Mouse (Mus musculus) left cerebral cortex, adult 8-10 months (tissue): ENCODE data around the gene 2610002M06Rik. TPM values are rescaled to one million over a fixed set of nuclear protein-coding genes. Genes with fewer than 3 reads are reported as not detected.

Experiments
- DNase-seq, 2 experiments: peaks; one replicate each; pipeline ENCODE4 v3.0.0; 2022; ENCODE audit warnings: low spot score in 2 of 2
- total RNA-seq, 4 experiments: library from RNA; stranded (reverse); gene quantifications; 2 replicates each; pipeline ENCODE4 v1.2.4; 2022

The 2610002M06Rik gene
- total RNA-seq, result 10 to 100 TPM; 28.4 to 36.5 (median 33.5) TPM

GRCm38 (mm10) chrX:107816218-107816554, at the start of gene 2610002M06Rik:
TSS of gene 2610002M06Rik (minus strand) at chrX:107816334.
- peak; percentile 49 to 68 for DNase-seq

GRCm38 (mm10) chrX:107858165-107858564, 42.0 kb upstream of the 2610002M06Rik start:
- no peak for DNase-seq

- DNase-seq, result no peak
These were observed 592 bp upstream of the 2610002M06Rik start for GRCm38 (mm10) chrX:107816726-107817125.

DNA sequence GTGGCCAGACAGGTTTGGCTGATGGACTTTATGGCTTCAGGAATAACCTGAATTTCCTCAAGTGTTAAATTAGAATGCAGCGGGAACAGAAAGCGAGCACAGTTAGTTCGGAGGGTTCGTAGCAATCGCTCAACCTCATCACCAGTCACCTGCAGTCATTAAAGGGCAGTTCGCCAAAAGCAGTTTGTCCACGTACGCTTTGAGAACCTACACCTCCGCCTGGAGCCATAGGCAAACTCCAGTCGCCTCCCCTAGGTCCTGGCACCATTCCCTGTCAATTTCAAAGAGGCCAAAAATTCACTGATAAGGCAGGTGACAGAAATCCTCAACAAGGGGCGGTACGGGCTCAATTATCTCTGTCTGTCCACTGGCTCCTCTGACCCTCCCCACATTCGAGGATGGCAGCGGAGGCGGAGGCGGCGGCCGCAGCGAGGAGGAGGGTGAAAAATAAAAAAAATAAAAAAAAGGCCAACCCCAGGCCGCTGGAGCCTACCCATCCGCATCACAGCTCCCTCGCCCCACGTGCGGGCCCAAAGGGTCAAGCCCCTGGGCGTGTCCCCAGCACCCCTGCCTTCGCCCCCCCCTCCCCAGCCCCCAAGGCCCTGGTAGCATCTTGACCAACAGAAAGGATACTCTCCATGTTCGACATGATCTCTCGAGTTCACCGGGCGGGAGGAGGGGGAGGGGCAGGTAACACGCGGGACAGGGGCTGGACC, 474 bp downstream of the 2610002M06Rik start:
- peak; percentile 4 to 8 for DNase-seq

GRCm38 (mm10) chrX:107812120-107812519, 4.0 kb downstream of the 2610002M06Rik start:
- DNase-seq, result no peak

- DNase-seq, result no peak
These were observed 19.2 kb downstream of the 2610002M06Rik start for GRCm38 (mm10) chrX:107796919-107797318.

DNA sequence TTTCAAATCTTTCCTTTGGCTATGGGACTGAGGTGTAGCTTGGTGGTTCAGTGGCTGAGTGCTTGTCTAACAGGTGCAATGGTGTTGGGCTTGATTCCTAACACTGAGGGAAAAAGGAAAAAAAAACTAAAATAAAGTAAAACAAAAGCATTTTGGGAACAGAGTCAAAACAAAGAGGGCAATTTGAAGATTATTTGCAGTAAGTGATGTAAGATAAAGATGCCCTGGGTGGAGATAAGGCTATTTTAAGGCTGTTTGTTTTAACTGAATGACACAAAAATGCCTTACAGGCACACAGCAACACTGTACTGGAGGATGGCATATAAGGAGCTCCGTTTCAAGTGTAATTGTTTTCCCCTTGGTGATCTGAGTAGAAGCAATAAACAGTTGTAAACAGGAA, 20.3 kb downstream of the 2610002M06Rik start:
- DNase-seq, result no peak

GRCm38 (mm10) chrX:107792290-107792689, 23.8 kb downstream of the 2610002M06Rik start, which contains the start of gene Tent5d:
TSS of gene Tent5d (plus strand) at chrX:107792590.
- DNase-seq, result no peak

DNA sequence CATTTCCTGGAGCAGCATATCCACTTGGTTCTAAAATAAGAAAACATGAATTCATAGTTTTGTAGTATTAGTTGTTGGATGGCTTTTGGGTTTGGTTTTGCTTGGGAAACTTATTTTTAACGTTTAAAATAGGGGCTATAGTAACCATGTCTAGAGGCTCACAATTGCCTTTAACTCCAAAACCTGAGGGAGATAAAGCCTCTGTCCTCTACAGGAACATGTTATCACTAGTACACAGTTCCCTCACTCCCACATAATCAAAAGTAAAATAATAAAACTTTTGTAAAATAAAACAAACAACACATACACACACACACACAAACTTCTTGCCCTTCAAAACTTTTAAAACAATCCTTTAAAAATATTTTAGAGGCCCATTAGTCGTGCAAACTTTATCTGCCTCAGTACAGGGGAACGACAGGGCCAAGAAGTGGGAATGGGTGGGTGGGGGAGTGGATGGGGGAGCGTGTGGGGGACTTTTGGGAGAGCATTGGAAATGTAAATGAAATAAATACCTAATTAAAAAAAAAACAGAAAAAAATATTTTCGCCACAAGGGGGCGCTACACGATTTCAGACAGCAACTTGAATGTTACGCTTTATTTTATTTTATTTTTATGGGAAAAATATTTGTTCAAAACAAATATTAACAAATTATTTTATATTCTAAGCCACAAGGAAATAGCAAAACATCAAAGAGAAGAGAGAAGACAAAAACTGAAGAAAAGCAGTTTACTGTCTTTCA, 25.2 kb downstream of the 2610002M06Rik start:
- no peak for DNase-seq

DNA sequence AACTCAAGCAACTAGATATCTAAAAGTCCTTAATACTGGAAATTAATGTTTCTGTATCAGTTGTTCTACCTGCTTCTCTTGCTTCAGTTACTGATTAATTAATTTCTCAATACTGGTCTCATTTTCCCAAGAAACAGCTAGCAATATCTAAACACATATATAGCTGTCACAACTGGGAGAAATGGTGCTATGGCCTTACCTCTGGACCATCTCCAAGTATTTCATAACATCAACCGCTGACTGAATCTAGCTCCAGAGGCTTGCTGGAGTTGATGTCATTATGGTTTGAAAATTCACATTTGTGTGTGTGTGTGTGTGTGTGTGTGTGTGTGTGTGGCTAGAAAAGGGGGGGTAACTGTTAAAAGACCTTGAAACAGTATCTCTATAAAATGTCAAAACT, 26.0 kb downstream of the 2610002M06Rik start:
- DNase-seq, result no peak

- no peak for DNase-seq
These were observed 48.2 kb downstream of the 2610002M06Rik start for GRCm38 (mm10) chrX:107767896-107768295.

Other genes starting within 250 kb of the 2610002M06Rik start
- under 1 TPM in 2 of 4 experiments, not detected in 2; 0.37 to 0.38 TPM for gene Tbx22, start 148.4 kb downstream of the 2610002M06Rik start, total RNA-seq
- not detected for gene Tent5d, start 23.7 kb downstream of the 2610002M06Rik start, total RNA-seq
- gene Gm732, start 132.1 kb upstream of the 2610002M06Rik start, total RNA-seq, result not detected